Mouse (Mus musculus) forebrain, embryonic 15.5 days (tissue): ENCODE data around the gene Hcar2. TPM values are rescaled to one million over a fixed set of nuclear protein-coding genes. Genes with fewer than 3 reads are reported as not detected.

ENCODE experiments used
- ATAC-seq: fragments of 200-750 bp; cut with Nextera tagmentation; replicated peaks from 2 replicates; pipeline ENCODE4 v1.8.0; 2017; ENCODE audit warnings: mild to moderate bottlenecking, moderate TSS enrichment, moderate library complexity
- H3K27ac ChIP-seq: fragments of 300-500 bp; sonication (generic); replicated peaks from 2 replicates; pipeline ENCODE4 v1.5.1; 2015; ENCODE audit warnings: mild to moderate bottlenecking, inconsistent platforms
- H3K27me3 ChIP-seq: fragments of 300-500 bp; sonication (generic); 2 replicates; pipeline ENCODE4 v1.6.1; 2015; ENCODE audit warnings: inconsistent platforms
- H3K36me3 ChIP-seq: fragments of 300-500 bp; sonication (generic); 2 replicates; pipeline ENCODE4 v1.6.1; 2015; ENCODE audit warnings: mild to moderate bottlenecking, inconsistent platforms
- H3K4me1 ChIP-seq: fragments of 300-500 bp; sonication (generic); 2 replicates; pipeline ENCODE4 v1.6.1; 2015; ENCODE audit warnings: inconsistent platforms
- H3K4me2 ChIP-seq: fragments of 300-500 bp; sonication (generic); replicated peaks from 2 replicates; pipeline ENCODE4 v1.6.1; 2015; ENCODE audit warnings: mild to moderate bottlenecking, inconsistent platforms
- H3K4me3 ChIP-seq: fragments of 300-500 bp; sonication (generic); 2 replicates; pipeline ENCODE4 v1.5.1; 2015; ENCODE audit warnings: mild to moderate bottlenecking, inconsistent platforms
- H3K9ac ChIP-seq: fragments of 300-500 bp; sonication (generic); replicated peaks from 2 replicates; pipeline ENCODE4 v1.6.1; 2015; ENCODE audit warnings: mild to moderate bottlenecking, inconsistent platforms
- H3K9me3 ChIP-seq: fragments of 300-500 bp; sonication (generic); 2 replicates; pipeline ENCODE4 v1.6.1; 2016; ENCODE audit warnings: inconsistent platforms
- whole genome bisulfite sequencing: fragments of 180-500 bp; shearing (Covaris S2); methylation state at CpG from one replicate; pipeline ENCODE4 v1.1.7; 2015; ENCODE audit warnings: mixed read lengths; 5-methylcytosine and 5-hydroxymethylcytosine counted together
- polyA plus RNA-seq: library from polyadenylated mRNA; unstranded; fragments of >200 nt; fragmentation: Nextera tagmentation; extraction: Ambion mirVana; gene quantifications from 2 replicates; pipeline ENCODE4 v1.2.1, GENCODE M21; 2015

Hcar2 gene
- polyA plus RNA-seq, 1 experiment from 2014 or later: not detected

DNA sequence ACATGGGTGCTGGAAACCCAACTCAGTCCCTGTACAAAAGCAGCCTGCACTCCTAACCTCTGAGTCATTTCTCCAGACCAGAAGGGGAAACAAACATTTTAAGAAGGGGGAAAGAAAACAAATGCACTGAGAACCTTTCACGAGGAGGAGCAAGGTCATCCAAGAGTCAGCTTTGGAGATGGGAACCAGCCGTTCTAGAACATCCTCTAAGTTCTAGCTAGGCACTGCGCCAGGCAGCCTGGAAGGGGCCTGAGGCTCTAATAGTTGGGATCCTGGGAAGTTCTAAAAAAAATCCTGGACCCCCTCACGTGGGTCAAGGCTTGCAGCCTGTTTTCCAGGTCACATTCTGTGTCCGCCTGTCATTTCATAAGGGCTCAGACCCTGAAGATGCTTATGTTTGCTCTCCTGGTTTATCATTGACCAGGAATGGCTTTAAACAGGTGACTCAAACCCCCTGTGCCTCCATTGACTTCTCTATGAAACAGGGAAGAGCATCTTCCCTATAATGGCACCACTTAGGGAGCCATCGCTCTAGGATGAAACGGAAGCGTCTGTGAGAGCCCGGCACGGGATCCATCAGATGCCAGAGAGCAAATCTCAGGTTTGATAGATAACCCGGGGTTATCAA lies 11.3 kb downstream of the Hcar2 start:
- Histone ChIP-seq H3K27me3 (no peaks in the 10 kb centered on the region), H3K4me2 (no peak overlapping the region), H3K9ac (no peak overlapping the region), H3K9me3 (no peaks in the 10 kb centered on the region), H3K4me1 (no peaks in the 10 kb centered on the region), H3K4me3 (no peak overlapping the region), H3K27ac (no peak overlapping the region), H3K36me3 (no peaks in the 10 kb centered on the region)
- ATAC-seq: no peak
- WGBS: 86% methylated on average over 11 of the region's 11 CpGs

DNA sequence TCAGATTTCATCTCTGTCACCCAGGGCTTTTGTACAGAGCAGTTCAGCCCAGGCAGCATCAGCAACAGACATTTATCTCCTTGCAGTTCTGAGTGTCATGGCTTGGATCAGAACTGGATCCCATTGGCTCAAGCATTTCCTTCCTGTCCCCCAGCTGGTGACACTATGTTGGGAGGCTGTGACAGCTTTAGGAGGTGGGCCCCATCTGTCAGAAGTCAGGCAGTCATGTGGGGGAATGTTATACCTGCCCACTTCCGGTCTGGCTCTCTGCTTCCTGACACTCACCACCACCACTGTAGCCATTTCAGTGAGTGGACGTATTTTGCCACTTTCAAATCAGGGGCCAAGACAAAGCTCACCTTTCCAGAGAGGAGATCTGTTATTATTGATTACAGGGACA lies 13.9 kb downstream of the Hcar2 start:
- no peak overlapping the region for H3K27ac ChIP-seq
- no peak overlapping the region for H3K9ac ChIP-seq
- 84% methylated on average over 2 of the region's 2 CpGs for WGBS
- no peaks in the 10 kb centered on the region for H3K36me3 ChIP-seq
- no peak overlapping the region for H3K4me3 ChIP-seq
- H3K4me1 ChIP-seq: no peaks in the 10 kb centered on the region
- no peak overlapping the region for H3K4me2 ChIP-seq
- no peaks in the 10 kb centered on the region for H3K27me3 ChIP-seq
- no peaks in the 10 kb centered on the region for H3K9me3 ChIP-seq
- no peak for ATAC-seq

DNA sequence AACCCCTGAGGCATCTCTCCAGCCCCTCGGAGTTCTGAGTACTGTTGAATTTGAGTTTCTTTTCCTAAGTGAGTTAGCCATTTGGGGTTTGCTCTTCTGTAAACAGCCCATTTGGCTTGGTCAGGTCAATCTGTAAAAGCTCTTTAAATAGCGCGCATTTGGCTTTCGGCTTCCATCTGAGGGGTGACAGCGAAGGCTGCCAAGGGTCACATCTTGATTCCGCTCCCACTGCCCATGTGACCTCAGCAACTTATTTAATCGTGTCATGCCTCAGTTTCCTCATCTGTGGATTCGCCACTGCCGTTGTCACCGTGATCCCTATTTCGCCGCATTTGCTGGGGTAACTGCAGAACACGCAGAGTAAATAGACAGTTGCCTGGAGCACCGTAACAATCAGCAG lies 21.0 kb downstream of the Hcar2 start:
- ATAC-seq: no peak
- H3K9ac ChIP-seq: no peak overlapping the region
- H3K9me3 ChIP-seq: no peaks in the 10 kb centered on the region
- WGBS: 94% methylated on average over 14 of the region's 14 CpGs
- no peak overlapping the region for H3K4me2 ChIP-seq
- H3K36me3 ChIP-seq: no peaks in the 10 kb centered on the region
- H3K27me3 ChIP-seq: no peaks in the 10 kb centered on the region
- H3K27ac ChIP-seq: no peak overlapping the region
- no peak overlapping the region for H3K4me3 ChIP-seq
- H3K4me1 ChIP-seq: 0 out of 2 replicates have a peak, but pooled peaks cover 3% of the 10 kb centered on the region

GRCm38 (mm10) chr5:123843816-123844215 lies 21.5 kb downstream of the Hcar2 start:
- WGBS: 27% methylated on average over 4 of the region's 4 CpGs
- Histone ChIP-seq H3K27ac (no peak overlapping the region), H3K9me3 (no peaks in the 10 kb centered on the region), H3K4me1 (0 out of 2 replicates have a peak, but pooled peaks cover 3% of the 10 kb centered on the region), H3K4me3 (no peak overlapping the region), H3K36me3 (no peaks in the 10 kb centered on the region), H3K4me2 (no peak overlapping the region), H3K9ac (no peak overlapping the region), H3K27me3 (no peaks in the 10 kb centered on the region)
- ATAC-seq: no peak

DNA sequence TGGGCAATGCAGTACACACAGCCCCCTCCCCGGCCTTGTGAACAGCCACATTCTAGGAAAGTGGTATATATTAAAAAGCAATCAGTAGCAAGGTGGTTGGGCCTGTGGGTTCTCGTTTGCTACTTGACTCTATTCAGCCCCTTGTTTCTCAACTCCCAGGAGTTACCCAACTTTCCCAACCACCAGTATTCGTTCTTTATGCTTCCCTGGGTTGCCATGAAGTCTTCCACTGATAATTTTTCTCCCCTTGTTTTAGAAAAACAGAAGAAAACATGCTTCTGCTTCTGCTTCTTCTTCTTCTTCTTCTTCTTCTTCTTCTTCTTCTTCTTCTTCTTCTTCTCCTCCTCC lies 22.4 kb downstream of the Hcar2 start:
- Histone ChIP-seq H3K4me3 (no peak overlapping the region), H3K4me1 (0 out of 2 replicates have a peak, but pooled peaks cover 3% of the 10 kb centered on the region), H3K36me3 (no peaks in the 10 kb centered on the region), H3K9ac (no peak overlapping the region), H3K27me3 (no peaks in the 10 kb centered on the region), H3K9me3 (no peaks in the 10 kb centered on the region), H3K27ac (no peak overlapping the region), H3K4me2 (no peak overlapping the region)
- 73% methylated on average over 3 of the region's 3 CpGs for WGBS
- no peak for ATAC-seq

DNA sequence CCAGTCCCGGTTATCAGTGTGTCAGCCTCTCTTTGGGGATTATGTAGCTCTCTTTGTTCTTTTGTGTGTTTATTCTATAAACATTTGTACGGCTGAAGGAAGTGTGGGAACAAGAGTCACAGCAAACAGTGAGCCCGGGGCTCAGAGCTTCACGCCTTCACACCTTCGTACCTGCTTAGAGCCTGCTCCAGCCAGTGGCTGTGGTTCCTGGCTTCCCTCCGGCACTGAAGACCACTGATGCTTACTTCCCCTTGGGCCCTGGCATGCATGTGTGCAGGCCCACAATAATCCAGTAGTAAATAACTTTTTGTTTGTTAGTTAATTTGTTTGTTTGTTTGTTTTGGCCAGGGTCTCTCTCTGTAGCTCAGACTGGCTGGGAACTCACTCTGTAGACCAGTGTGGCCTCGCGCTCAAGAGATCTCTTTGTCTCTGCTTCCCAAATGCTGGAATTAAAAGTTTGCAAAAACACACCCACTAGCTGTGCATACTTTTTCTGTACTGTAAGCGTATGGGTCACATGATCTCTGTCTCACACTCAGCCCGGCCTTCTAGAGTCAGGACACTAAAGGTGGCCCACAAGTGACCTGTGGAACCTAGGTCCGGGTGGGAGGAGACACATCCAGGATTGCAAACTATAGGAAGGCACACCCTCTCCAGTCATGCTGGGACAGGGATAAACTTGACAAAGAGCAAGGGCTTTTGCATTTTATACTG lies 22.9 kb downstream of the Hcar2 start:
- H3K4me3 ChIP-seq: no peak overlapping the region
- H3K4me1 ChIP-seq: 0 out of 2 replicates have a peak, but pooled peaks cover 3% of the 10 kb centered on the region
- H3K36me3 ChIP-seq: no peaks in the 10 kb centered on the region
- WGBS: 63% methylated on average over 11 of the region's 11 CpGs
- H3K27ac ChIP-seq: no peak overlapping the region
- H3K4me2 ChIP-seq: no peak overlapping the region
- H3K27me3 ChIP-seq: no peaks in the 10 kb centered on the region
- ATAC-seq: no peak
- no peaks in the 10 kb centered on the region for H3K9me3 ChIP-seq
- no peak overlapping the region for H3K9ac ChIP-seq

GRCm38 (mm10) chr5:123837371-123837770 lies 27.9 kb downstream of the Hcar2 start:
- Histone ChIP-seq H3K27me3 (no peaks in the 10 kb centered on the region), H3K9me3 (no peaks in the 10 kb centered on the region), H3K4me1 (no peaks in the 10 kb centered on the region), H3K4me3 (no peak overlapping the region), H3K36me3 (no peaks in the 10 kb centered on the region), H3K27ac (no peak overlapping the region), H3K4me2 (no peak overlapping the region), H3K9ac (no peak overlapping the region)
- no peak for ATAC-seq
- 45% methylated on average over 4 of the region's 4 CpGs for WGBS

DNA sequence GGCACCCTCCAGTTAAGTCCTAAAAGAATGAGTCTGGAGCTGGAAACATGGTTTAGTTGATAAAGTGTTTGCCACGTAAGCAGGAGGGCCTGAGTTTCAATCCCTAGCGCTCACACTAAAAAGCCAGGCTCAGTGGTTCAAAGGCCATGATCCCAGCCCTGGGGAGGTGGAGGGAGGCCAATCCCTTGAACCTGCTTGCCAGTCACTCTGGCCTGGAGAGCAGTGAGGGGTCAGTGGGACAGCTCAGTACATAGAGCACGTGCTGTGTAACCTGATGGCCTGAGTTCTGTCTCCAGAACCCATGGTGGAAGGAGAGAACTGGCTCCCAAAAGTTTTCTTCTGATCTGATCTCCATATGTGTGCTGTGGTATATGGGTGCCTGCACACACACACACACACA lies 30.5 kb downstream of the Hcar2 start:
- Histone ChIP-seq H3K36me3 (no peaks in the 10 kb centered on the region), H3K4me1 (no peaks in the 10 kb centered on the region), H3K9ac (no peak overlapping the region), H3K27me3 (no peaks in the 10 kb centered on the region), H3K27ac (no peak overlapping the region), H3K4me3 (no peak overlapping the region), H3K4me2 (no peak overlapping the region), H3K9me3 (no peaks in the 10 kb centered on the region)
- ATAC-seq: no peak
- 76% methylated on average over 3 of the region's 3 CpGs for WGBS

- H3K4me3 ChIP-seq: no peak overlapping the region
- ATAC-seq: no peak
- no peaks in the 10 kb centered on the region for H3K27me3 ChIP-seq
- no peak overlapping the region for H3K27ac ChIP-seq
- no peaks in the 10 kb centered on the region for H3K4me1 ChIP-seq
- no peak overlapping the region for H3K4me2 ChIP-seq
- WGBS: 89% methylated on average over 7 of the region's 7 CpGs
- no peaks in the 10 kb centered on the region for H3K36me3 ChIP-seq
- no peaks in the 10 kb centered on the region for H3K9me3 ChIP-seq
- no peak overlapping the region for H3K9ac ChIP-seq
Observed at GRCm38 (mm10) chr5:123832309-123832708, 33.0 kb downstream of the Hcar2 start.

DNA sequence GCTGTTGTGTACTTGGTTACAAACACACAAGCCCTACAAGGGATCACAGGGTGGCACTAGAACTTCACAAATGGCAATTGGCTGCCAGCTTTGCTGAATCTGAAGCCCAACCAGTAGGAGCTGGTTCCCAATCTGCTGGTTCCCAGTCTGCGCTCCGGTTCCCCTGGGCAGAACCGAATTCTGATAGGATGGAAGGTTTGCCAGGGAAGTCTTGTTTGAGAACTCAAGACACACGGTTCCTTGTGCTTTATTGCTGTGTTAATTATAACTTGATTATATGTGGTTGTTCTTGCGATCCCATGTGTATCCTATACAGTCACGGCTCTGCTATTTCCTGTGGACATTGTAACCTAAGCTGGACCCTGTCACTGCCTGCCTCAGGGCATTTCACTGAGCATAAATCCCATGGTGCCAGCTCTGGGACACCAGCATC lies 37.6 kb downstream of the Hcar2 start:
- WGBS: 88% methylated on average over 6 of the region's 6 CpGs
- ATAC-seq: no peak
- no peaks in the 10 kb centered on the region for H3K9me3 ChIP-seq
- H3K4me2 ChIP-seq: no peak overlapping the region
- no peak overlapping the region for H3K27ac ChIP-seq
- H3K36me3 ChIP-seq: no peaks in the 10 kb centered on the region
- no peak overlapping the region for H3K4me3 ChIP-seq
- H3K4me1 ChIP-seq: no peaks in the 10 kb centered on the region
- no peak overlapping the region for H3K9ac ChIP-seq
- no peaks in the 10 kb centered on the region for H3K27me3 ChIP-seq

DNA sequence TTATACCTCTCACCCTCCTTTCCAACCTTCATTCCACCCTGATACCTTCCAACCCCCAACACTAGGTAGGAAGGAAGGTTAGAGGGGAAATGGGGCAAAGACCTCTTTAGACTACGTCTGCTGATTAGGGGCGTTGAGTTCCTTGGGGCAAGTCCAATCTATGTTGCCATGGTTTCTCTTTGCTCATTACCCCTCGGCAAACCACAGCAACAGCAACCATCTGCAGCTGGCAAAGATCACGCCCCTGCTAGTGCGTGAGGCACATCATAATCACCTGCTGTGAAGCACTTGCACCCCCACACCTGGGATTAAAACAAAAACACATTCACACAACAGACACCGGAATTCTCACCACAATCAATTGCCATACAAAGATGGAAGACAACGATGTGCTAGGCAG lies 42.6 kb downstream of the Hcar2 start:
- Histone ChIP-seq H3K27me3 (no peaks in the 10 kb centered on the region), H3K27ac (peak overlapping the region; percentile 46), H3K4me3 (no peak overlapping the region), H3K36me3 (no peaks in the 10 kb centered on the region), H3K9me3 (no peaks in the 10 kb centered on the region), H3K4me2 (no peak overlapping the region), H3K4me1 (no peaks in the 10 kb centered on the region), H3K9ac (no peak overlapping the region)
- WGBS: 34% methylated on average over 7 of the region's 7 CpGs
- no peak for ATAC-seq

- no peak for ATAC-seq
- 87% methylated on average over 3 of the region's 3 CpGs for WGBS
Observed at GRCm38 (mm10) chr5:123821264-123821571, 44.1 kb downstream of the Hcar2 start.

More at GRCm38 (mm10) chr5:123821264-123821571, 44.1 kb downstream of the Hcar2 start:
- no peaks in the 10 kb centered on the region for H3K36me3 ChIP-seq
- no peak overlapping the region for H3K27ac ChIP-seq
- no peak overlapping the region for H3K4me2 ChIP-seq
- no peak overlapping the region for H3K9ac ChIP-seq
- no peaks in the 10 kb centered on the region for H3K27me3 ChIP-seq
- no peaks in the 10 kb centered on the region for H3K4me1 ChIP-seq
- no peaks in the 10 kb centered on the region for H3K9me3 ChIP-seq
- no peak overlapping the region for H3K4me3 ChIP-seq
